Mouse (Mus musculus): ENCODE measurements around the gene Hist1h4i. TPM values are rescaled to one million over a fixed set of nuclear protein-coding genes. Genes with fewer than 3 reads are reported as not detected.
A peak's percentile ranks its signal among the peaks of the same experiment; 100 is the strongest.
"Not testable (repeated sequence)": the region's sequence is repeated elsewhere in the genome, so short reads cannot be mapped to it uniquely, and the experiment has no call there.

The Hist1h4i gene
- polyA plus RNA-seq, 1 experiment from 2014 or later = 34.1 TPM

GRCm38 (mm10) chr13:22044432-22045155 lies 3.4 kb upstream of the Hist1h4i start:
- Histone ChIP-seq H3K4me2 (peak overlapping the region; percentile 60), H3K9ac (replicated peaks) (no peak overlapping the region), H3K27me3 (no peaks in the 10 kb centered on the region), H3K36me3 (no peaks in the 10 kb centered on the region), H3K4me3 (replicated peaks) (peak overlapping the region; percentile 41), H3K4me1 (replicated peaks) (peaks cover 23% of the 10 kb centered on the region), H3K9me3 (no peaks in the 10 kb centered on the region), H3K27ac (peak overlapping the region; percentile 86)
- 90% methylated on average over 6 of the region's 6 CpGs for WGBS
- ATAC-seq (ENCODE audit: insufficient number of reproducible peaks, insufficient read depth, low FRiP score, low TSS enrichment, low read depth) = no peak

DNA sequence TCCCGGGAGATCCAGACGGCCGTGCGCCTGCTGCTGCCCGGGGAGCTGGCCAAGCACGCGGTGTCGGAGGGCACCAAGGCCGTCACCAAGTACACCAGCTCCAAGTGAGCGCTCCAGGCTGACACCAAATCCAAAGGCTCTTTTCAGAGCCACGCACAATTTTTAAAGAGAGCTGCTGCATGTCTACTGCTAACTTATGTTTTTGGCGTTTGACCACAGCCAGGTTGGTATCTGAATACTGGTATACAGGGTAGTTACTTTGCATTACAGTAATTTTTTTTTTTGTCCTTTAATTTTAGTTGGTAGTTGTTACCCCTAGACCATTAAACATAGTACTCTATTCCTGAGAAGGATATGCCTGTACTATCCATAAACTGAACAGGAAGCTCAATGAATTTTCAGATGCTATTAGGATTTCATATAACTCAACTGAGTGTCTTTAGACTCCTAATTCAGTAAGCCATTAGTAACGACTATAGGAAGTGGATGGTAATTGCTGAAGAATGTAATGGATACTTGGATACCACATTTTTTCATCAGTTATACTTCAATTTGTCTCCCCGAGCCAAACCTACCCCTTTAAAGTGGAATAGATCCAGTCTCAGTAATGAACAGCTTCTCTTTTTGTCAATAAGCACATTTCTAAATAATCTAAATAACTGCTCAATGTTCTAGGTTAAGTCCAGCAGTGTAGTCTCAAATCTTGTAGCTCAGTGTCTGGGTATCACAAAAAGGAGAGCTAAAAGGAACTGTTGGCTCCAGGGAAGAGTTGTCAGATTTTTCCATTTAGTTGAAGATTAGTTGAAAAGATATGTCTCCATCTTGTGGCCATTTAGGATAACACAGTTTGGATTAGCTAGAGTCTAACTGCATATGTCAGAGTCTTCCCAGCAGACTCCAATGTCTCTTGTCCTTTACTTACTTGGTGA lies 2.6 kb upstream of the Hist1h4i start:
- Histone ChIP-seq H3K9me3 (no peaks in the 10 kb centered on the region), H3K27ac (peak overlapping the region; percentile 86), H3K36me3 (no peaks in the 10 kb centered on the region), H3K4me1 (replicated peaks) (peaks cover 23% of the 10 kb centered on the region; the same call in 1 of the 2 replicates), H3K4me3 (replicated peaks) (peak overlapping the region; percentile 41), H3K9ac (replicated peaks) (peak overlapping the region; percentile 50), H3K27me3 (no peaks in the 10 kb centered on the region), H3K4me2 (peak overlapping the region; percentile 60)
- WGBS = 1% methylated on average over 14 of the region's 14 CpGs
- ATAC-seq (ENCODE audit: insufficient number of reproducible peaks, insufficient read depth, low FRiP score, low TSS enrichment, low read depth) = peak; percentile 9; the same call in 1 of the 2 replicates

DNA sequence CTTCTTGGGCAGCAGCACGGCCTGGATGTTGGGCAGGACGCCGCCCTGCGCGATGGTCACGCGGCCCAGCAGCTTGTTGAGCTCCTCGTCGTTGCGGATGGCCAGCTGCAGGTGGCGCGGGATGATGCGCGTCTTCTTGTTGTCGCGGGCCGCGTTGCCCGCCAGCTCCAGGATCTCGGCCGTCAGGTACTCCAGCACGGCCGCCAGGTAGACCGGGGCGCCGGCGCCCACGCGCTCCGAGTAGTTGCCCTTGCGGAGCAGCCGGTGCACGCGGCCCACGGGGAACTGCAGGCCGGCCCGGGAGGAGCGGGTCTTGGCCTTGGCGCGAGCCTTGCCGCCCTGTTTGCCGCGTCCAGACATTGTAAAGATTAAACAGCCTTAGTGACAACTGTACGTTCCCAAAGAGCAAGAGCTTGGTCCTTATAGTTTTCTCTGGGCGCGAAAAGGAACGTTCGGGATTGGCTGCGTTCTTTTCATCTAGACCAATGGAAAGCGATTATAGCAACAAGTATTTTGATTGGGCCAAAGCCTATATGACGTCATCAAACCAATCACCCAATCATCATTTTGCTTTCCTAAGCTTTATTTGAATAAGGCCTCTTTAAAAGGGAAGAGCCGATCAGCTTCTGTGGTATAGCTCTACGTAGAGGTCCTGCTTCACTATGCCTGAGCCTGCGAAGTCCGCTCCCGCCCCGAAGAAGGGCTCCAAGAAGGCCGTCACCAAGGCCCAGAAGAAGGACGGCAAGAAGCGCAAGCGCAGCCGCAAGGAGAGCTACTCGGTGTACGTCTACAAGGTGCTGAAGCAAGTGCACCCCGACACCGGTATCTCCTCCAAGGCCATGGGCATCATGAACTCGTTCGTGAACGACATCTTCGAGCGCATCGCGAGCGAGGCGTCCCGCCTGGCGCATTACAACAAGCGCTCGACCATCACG lies 1.7 kb upstream of the Hist1h4i start, which contains the start of the genes Hist1h2ag and Hist1h2bj:
Gene Hist1h2ag, minus strand, starts transcription at position 377 of the 935 bp plus-strand sequence.
Gene Hist1h2bj, plus strand, starts transcription at position 647 of the 935 bp plus-strand sequence.
- Histone ChIP-seq H3K27ac (peak within 1 kb of the TSS; percentile 98), H3K4me2 (peak within 1 kb of the TSS; percentile 78), H3K4me1 (replicated peaks) (peaks cover 23% of the 10 kb centered on the region; the same call in 1 of the 2 replicates), H3K9ac (replicated peaks) (peak within 1 kb of the TSS; percentile 70), H3K4me3 (replicated peaks) (peak within 1 kb of the TSS; percentile 41)
- H3K36me3 ChIP-seq, H3K9me3 ChIP-seq, H3K27me3 ChIP-seq: not testable (repeated sequence)
- peak; percentile 92 for ATAC-seq (ENCODE audit: insufficient number of reproducible peaks, insufficient read depth, low FRiP score, low TSS enrichment, low read depth)
- WGBS = 1% methylated on average over 53 of the region's 80 CpGs

DNA sequence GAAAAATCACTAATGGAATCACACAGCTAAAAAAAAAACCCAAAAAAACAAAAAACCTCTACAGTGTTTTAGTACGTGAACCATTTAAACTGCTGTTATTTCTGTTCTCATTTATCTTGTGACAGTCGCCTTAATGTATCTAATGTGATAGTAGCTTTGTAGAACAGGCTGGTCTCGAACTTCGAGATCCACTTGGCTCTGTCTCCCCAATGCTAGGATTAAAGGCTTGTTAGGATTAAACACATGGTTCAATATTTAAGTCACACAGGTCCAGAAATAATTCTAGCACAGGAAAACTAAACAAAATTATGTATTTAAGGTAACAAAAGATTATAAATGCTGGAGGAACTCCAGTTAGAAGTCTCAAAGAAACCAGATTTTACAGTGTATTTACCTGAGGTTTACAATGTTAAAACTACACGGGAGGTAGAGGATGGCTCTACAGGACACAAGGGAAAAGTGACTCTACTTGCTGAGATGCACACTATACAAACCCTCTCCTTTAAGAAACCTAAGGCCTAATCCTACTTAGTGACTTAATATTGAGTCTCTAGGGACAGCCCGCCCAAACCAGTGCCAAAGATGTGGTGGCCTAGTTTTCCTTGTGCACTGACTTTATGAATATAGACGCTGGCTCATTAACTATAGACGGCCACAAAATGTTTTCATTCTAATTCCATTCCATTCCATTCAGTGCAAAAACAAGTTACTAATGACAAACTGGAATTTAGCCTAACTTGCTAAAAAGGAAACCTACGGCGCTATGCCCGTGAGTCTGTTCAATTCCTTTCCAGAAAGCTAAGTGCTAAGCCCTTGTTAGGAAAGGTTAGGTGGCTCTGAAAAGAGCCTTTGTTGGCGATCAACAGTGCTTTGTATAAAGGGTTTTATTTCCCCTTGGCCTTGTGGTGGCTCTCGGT lies 747 bp upstream of the Hist1h4i start:
- peaks cover 23% of the 10 kb centered on the region; the same call in 1 of the 2 replicates for H3K4me1 ChIP-seq (replicated peaks)
- ATAC-seq (ENCODE audit: insufficient number of reproducible peaks, insufficient read depth, low FRiP score, low TSS enrichment, low read depth) = no peak
- peak overlapping the region; percentile 98 for H3K27ac ChIP-seq
- H3K4me3 ChIP-seq (replicated peaks) = peak overlapping the region; percentile 41
- 4% methylated on average over 13 of the region's 13 CpGs for WGBS
- no peaks in the 10 kb centered on the region for H3K9me3 ChIP-seq
- H3K27me3 ChIP-seq = no peaks in the 10 kb centered on the region
- H3K9ac ChIP-seq (replicated peaks) = peak overlapping the region; percentile 70
- no peaks in the 10 kb centered on the region for H3K36me3 ChIP-seq
- peak overlapping the region; percentile 78 for H3K4me2 ChIP-seq

DNA sequence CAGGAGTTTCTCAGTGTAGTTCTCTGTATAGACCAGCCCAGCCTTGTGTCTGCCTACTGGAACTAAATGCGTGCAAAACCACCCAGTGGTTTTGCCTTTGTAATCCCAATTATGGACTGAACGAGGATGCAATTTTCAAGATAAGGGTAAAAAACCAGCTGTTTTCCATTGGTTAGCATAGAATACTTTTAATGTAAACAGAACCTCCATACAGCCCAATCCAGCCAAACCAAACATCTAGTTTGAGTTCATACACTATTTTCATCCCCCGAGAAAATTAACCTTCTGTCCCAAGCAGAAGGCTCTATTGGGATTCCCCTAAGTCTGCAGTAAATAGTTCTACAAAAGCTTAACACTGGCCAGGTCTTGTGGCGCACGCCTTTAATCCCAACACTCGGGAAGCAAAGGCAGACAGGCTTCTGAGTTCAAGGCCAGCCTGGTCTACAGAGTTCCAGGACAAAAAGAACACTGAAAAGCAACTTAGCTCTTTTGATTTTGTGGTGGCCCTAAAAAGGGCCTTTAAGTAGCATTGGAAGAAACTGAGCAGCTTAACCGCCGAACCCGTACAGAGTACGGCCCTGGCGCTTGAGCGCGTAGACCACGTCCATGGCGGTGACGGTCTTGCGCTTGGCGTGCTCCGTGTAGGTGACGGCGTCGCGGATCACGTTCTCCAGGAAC lies 559 bp downstream of the Hist1h4i start:
- Histone ChIP-seq H3K9ac (replicated peaks) (peak overlapping the region; percentile 71), H3K4me1 (replicated peaks) (peaks cover 31% of the 10 kb centered on the region), H3K4me2 (peak overlapping the region; percentile 78), H3K27ac (peak overlapping the region; percentile 98), H3K9me3 (no peaks in the 10 kb centered on the region), H3K27me3 (no peaks in the 10 kb centered on the region), H3K36me3 (no peaks in the 10 kb centered on the region), H3K4me3 (replicated peaks) (peak overlapping the region; percentile 45)
- whole genome bisulfite sequencing = under 1% methylated on average over 24 of the region's 24 CpGs
- no peak for ATAC-seq (ENCODE audit: insufficient number of reproducible peaks, insufficient read depth, low FRiP score, low TSS enrichment, low read depth)

GRCm38 (mm10) chr13:22039951-22040463 lies 1.2 kb downstream of the Hist1h4i start:
- WGBS = 7% methylated on average over 2 of the region's 2 CpGs
- H3K4me3 ChIP-seq (replicated peaks) = peak overlapping the region; percentile 45
- peak overlapping the region; percentile 47 for H3K9ac ChIP-seq (replicated peaks)

DNA sequence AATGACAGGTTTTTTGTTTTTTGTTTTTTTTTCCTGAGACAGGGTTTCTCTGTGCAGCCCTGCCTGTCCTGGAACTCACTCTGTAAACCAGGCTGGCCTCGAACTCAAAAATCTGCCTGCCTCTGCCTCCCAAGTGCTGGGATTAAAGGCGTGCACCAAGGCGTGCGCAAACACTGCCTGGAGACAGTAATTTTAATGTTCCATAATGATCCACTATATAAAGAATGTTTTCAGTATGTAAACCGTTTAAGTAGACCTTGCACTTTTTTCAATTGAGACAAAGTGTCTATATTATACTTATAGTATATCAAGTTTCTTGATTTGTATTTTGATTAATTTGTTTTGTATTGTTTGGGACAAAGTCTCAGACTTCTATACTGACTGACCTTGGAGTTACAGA lies 1.8 kb downstream of the Hist1h4i start:
- H3K4me3 ChIP-seq (replicated peaks) = no peak overlapping the region
- H3K27me3 ChIP-seq = no peaks in the 10 kb centered on the region
- WGBS = 62% methylated on average over 5 of the region's 5 CpGs
- ATAC-seq (ENCODE audit: insufficient number of reproducible peaks, insufficient read depth, low FRiP score, low TSS enrichment, low read depth) = no peak
- no peaks in the 10 kb centered on the region for H3K36me3 ChIP-seq
- peaks cover 32% of the 10 kb centered on the region for H3K4me1 ChIP-seq (replicated peaks)
- no peaks in the 10 kb centered on the region for H3K9me3 ChIP-seq
- H3K27ac ChIP-seq = peak overlapping the region; percentile 53; the same call in 1 of the 2 replicates
- H3K4me2 ChIP-seq = peak overlapping the region; percentile 78; the same call in 1 of the 2 replicates
- no peak overlapping the region for H3K9ac ChIP-seq (replicated peaks)

More at GRCm38 (mm10) chr13:22039951-22040463, 1.2 kb downstream of the Hist1h4i start:
- ATAC-seq (ENCODE audit: insufficient number of reproducible peaks, insufficient read depth, low FRiP score, low TSS enrichment, low read depth) = no peak
- H3K4me1 ChIP-seq (replicated peaks) = peaks cover 31% of the 10 kb centered on the region
- H3K4me2 ChIP-seq = peak overlapping the region; percentile 78
- peak overlapping the region; percentile 98 for H3K27ac ChIP-seq
- no peaks in the 10 kb centered on the region for H3K36me3 ChIP-seq
- no peaks in the 10 kb centered on the region for H3K9me3 ChIP-seq
- H3K27me3 ChIP-seq = no peaks in the 10 kb centered on the region

DNA sequence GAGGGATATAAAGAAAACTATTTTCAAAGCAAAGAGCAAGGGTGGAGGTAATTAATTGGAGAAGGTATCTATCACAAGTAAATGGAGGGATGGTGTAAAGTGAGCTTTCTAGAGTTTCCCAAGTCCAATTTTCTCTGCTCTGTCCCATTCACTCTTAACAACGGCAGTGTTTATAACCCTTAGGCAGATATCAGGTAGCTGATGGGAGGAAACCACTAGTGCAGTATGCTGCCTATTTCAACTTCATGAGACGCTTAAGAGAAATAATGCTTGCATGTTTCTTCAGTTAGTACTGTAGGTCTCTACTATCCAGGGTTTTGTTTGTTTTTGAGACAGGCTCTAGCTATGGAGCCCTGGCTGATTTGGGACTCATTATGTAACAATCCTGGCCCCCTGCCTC lies 3.7 kb downstream of the Hist1h4i start:
- peak overlapping the region; percentile 69; the same call in 1 of the 2 replicates for H3K4me2 ChIP-seq
- H3K9me3 ChIP-seq = no peaks in the 10 kb centered on the region
- no peak overlapping the region for H3K4me3 ChIP-seq (replicated peaks)
- no peaks in the 10 kb centered on the region for H3K27me3 ChIP-seq
- ATAC-seq (ENCODE audit: insufficient number of reproducible peaks, insufficient read depth, low FRiP score, low TSS enrichment, low read depth) = no peak
- H3K27ac ChIP-seq = peak overlapping the region; percentile 93
- H3K9ac ChIP-seq (replicated peaks) = no peak overlapping the region
- WGBS = 73% methylated on average over 2 of the region's 2 CpGs
- H3K36me3 ChIP-seq = no peaks in the 10 kb centered on the region
- H3K4me1 ChIP-seq (replicated peaks) = peaks cover 35% of the 10 kb centered on the region

- Histone ChIP-seq H3K4me2 (peak overlapping the region; percentile 69), H3K9me3 (no peaks in the 10 kb centered on the region), H3K27me3 (no peaks in the 10 kb centered on the region), H3K9ac (replicated peaks) (peak overlapping the region; percentile 65), H3K4me1 (replicated peaks) (peaks cover 32% of the 10 kb centered on the region), H3K36me3 (no peaks in the 10 kb centered on the region), H3K4me3 (replicated peaks) (peak overlapping the region; percentile 41), H3K27ac (peak overlapping the region; percentile 93)
- no peak for ATAC-seq (ENCODE audit: insufficient number of reproducible peaks, insufficient read depth, low FRiP score, low TSS enrichment, low read depth)
- 71% methylated on average over 3 of the region's 3 CpGs for WGBS
These were observed 4.2 kb downstream of the Hist1h4i start for GRCm38 (mm10) chr13:22036986-22037385.

Measured in limb, embryonic 12.5 days (tissue).